Comparison of ENCODE assay signal across 8 mouse cellular contexts in the genomic region with DNA sequence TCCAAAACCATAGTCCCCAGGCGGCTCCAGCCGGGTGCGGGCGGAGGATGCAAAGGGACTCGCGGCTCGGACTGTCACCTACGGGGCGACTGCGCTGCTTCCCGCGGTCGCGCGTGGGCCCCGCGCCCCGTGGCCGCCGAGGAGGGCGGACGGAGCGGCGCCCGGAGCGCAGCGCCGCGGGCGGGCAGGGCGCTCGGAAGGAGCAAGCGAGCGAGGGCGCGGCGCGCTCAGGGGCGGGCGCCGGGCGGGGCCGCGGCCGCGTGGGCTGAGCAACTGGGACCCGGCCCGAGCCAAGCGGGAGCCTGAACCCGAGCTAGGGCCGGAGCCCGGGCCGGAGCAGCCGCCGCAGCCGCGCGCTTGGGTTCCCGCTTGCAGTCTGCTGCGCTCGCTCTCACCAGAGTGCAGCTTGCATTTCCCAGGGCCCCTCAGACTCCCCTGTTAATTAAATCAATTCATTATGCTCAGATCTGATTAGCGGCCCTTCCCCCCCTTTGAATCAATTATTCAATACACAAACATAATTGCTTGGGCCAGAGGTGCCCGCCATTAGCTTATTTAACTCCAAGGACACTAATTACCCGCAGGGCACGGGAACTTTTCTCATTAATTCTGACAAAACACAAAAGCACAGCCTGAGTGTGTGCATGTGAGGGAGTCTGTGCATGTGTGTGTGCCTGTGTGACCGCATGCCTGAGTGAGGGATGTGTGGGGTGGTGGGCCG. TPM values are rescaled to one million over a fixed set of nuclear protein-coding genes. Genes with fewer than 3 reads are reported as not detected.
DNase-seq lines count a peak whose midpoint lies in the region; ATAC-seq and TF ChIP-seq lines count a peak whose summit lies in the region.

A gene (minus strand): TSS at position 259 of the 721 bp plus-strand sequence.

- no peaks in the 10 kb centered on the region for H3K36me3 ChIP-seq in forebrain, postnatal 0 days (ENCODE audit: insufficient read depth)
- H3K36me3 ChIP-seq in hindbrain, postnatal 0 days (ENCODE audit: insufficient read depth, low read length): no peaks in the 10 kb centered on the region
- no peaks in the 10 kb centered on the region for H3K36me3 ChIP-seq in limb, embryonic 11.5 days (ENCODE audit: control insufficient read depth, insufficient read depth, low read length)
- no peaks in the 10 kb centered on the region for H3K36me3 ChIP-seq in midbrain, postnatal 0 days (ENCODE audit: insufficient read depth, low read length)

- peak within 1 kb of the TSS; percentile 47 for H3K27ac ChIP-seq in left cerebral cortex, adult 2 months
- H3K27ac ChIP-seq in brown adipose tissue, adult 24 weeks (replicated peaks; ENCODE audit: low read depth, low read length): peak within 1 kb of the TSS; percentile 80
- peak within 1 kb of the TSS; percentile 88 for H3K27ac ChIP-seq in forebrain, postnatal 0 days (ENCODE audit: low read depth, low read length)
- peak within 1 kb of the TSS; percentile 64; the same call in 1 of the 2 replicates for H3K27ac ChIP-seq in hindbrain, postnatal 0 days
- H3K27ac ChIP-seq in limb, embryonic 11.5 days (replicated peaks; ENCODE audit: low read depth, low read length): peak within 1 kb of the TSS; percentile 79
- peak within 1 kb of the TSS; percentile 80 for H3K27ac ChIP-seq in midbrain, postnatal 0 days (ENCODE audit: low read depth, low read length)

- WGBS in forebrain, postnatal 0 days: 1% methylated on average over 45 of the region's 67 CpGs
- WGBS in hindbrain, postnatal 0 days: under 1% methylated on average over 64 of the region's 67 CpGs
- WGBS in limb, embryonic 11.5 days: under 1% methylated on average over 54 of the region's 67 CpGs
- under 1% methylated on average over 63 of the region's 67 CpGs for WGBS in midbrain, postnatal 0 days

- no peaks in the 10 kb centered on the region for H3K27me3 ChIP-seq in forebrain, postnatal 0 days (ENCODE audit: insufficient read depth, low read length)
- no peaks in the 10 kb centered on the region; the same call in 1 of the 2 replicates for H3K27me3 ChIP-seq in hindbrain, postnatal 0 days (ENCODE audit: insufficient read depth, low read length)
- H3K27me3 ChIP-seq in limb, embryonic 11.5 days (ENCODE audit: control insufficient read depth, insufficient read depth, low read length): no peaks in the 10 kb centered on the region
- H3K27me3 ChIP-seq in midbrain, postnatal 0 days (ENCODE audit: insufficient read depth, low read length): 0 out of 2 replicates have a peak, but pooled peaks cover 6% of the 10 kb centered on the region

- H3K4me1 ChIP-seq in brown adipose tissue, adult 24 weeks (ENCODE audit: control insufficient read depth, insufficient read depth, insufficient read length, low read length): peaks cover 3% of the 10 kb centered on the region
- peaks cover 6% of the 10 kb centered on the region for H3K4me1 ChIP-seq in forebrain, postnatal 0 days (ENCODE audit: insufficient read depth)
- peaks cover 10% of the 10 kb centered on the region; the same call in 1 of the 2 replicates for H3K4me1 ChIP-seq in hindbrain, postnatal 0 days (ENCODE audit: insufficient read depth, low read length)
- peaks cover 17% of the 10 kb centered on the region for H3K4me1 ChIP-seq in limb, embryonic 11.5 days (ENCODE audit: control insufficient read depth, insufficient read depth, low read length)
- H3K4me1 ChIP-seq in midbrain, postnatal 0 days (ENCODE audit: insufficient read depth, low read length): peaks cover 13% of the 10 kb centered on the region; the same call in 1 of the 2 replicates

- peak within 1 kb of the TSS; percentile 88 for H3K4me2 ChIP-seq in forebrain, postnatal 0 days (ENCODE audit: low read depth)
- peak within 1 kb of the TSS; percentile 100 for H3K4me2 ChIP-seq in hindbrain, postnatal 0 days (ENCODE audit: low read depth, low read length)
- H3K4me2 ChIP-seq in limb, embryonic 11.5 days (ENCODE audit: low read depth, severe bottlenecking): peak within 1 kb of the TSS; percentile 99
- H3K4me2 ChIP-seq in midbrain, postnatal 0 days (ENCODE audit: low read depth, low read length, poor library complexity, severe bottlenecking): peak within 1 kb of the TSS; percentile 98

- peak within 1 kb of the TSS; percentile 58 for H3K4me3 ChIP-seq in left cerebral cortex, adult 2 months
- H3K4me3 ChIP-seq in brown adipose tissue, adult 24 weeks (ENCODE audit: insufficient read depth, low read depth, low read length): peak within 1 kb of the TSS; percentile 81
- peak within 1 kb of the TSS; percentile 64 for H3K4me3 ChIP-seq in forebrain, postnatal 0 days (ENCODE audit: low read depth, low read length)
- H3K4me3 ChIP-seq in hindbrain, postnatal 0 days (ENCODE audit: low read length): peak within 1 kb of the TSS; percentile 69
- peak within 1 kb of the TSS; percentile 58 for H3K4me3 ChIP-seq in limb, embryonic 11.5 days (ENCODE audit: low read depth, low read length)
- H3K4me3 ChIP-seq in midbrain, postnatal 0 days (ENCODE audit: low read depth, low read length): peak within 1 kb of the TSS; percentile 70

- H3K9me3 ChIP-seq in forebrain, postnatal 0 days (ENCODE audit: low read length): no peaks in the 10 kb centered on the region
- no peaks in the 10 kb centered on the region for H3K9me3 ChIP-seq in hindbrain, postnatal 0 days (ENCODE audit: low read length)
- no peaks in the 10 kb centered on the region for H3K9me3 ChIP-seq in limb, embryonic 11.5 days (ENCODE audit: control insufficient read depth, low read length)
- no peaks in the 10 kb centered on the region for H3K9me3 ChIP-seq in midbrain, postnatal 0 days (ENCODE audit: low read length)

- intact Hi-C loops in left cerebral cortex, adult 2 months (cut with DNase I): no loop called here

- no peak for TF ChIP-seq CTCF in left cerebral cortex, adult 2 months (IDR thresholded peaks at IDR 0.05)
- TF ChIP-seq CTCF in forebrain, postnatal 0 days (IDR thresholded peaks at IDR 0.05; ENCODE audit: low read depth): no peak
- TF ChIP-seq CTCF in hindbrain, postnatal 0 days (IDR thresholded peaks at IDR 0.05; ENCODE audit: low read depth): no peak
- no peak for TF ChIP-seq CTCF in midbrain, postnatal 0 days (IDR thresholded peaks at IDR 0.05)

- ATAC-seq in forebrain, postnatal 0 days: peak; percentile 46
- ATAC-seq in hindbrain, postnatal 0 days: peak; percentile 43
- ATAC-seq in limb, embryonic 11.5 days (ENCODE audit: insufficient number of reproducible peaks, low FRiP score, low TSS enrichment, low read depth): 0 out of 2 replicates have a peak, but pooled peaks have one; percentile 46
- peak; percentile 57 for ATAC-seq in midbrain, postnatal 0 days (ENCODE audit: low FRiP score)

- peak within 1 kb of the TSS; percentile 78 for H3K9ac ChIP-seq in forebrain, postnatal 0 days
- peak within 1 kb of the TSS; percentile 73 for H3K9ac ChIP-seq in hindbrain, postnatal 0 days (replicated peaks; ENCODE audit: low read length)
- H3K9ac ChIP-seq in limb, embryonic 11.5 days (ENCODE audit: low read length): peak within 1 kb of the TSS; percentile 87
- peak within 1 kb of the TSS; percentile 91 for H3K9ac ChIP-seq in midbrain, postnatal 0 days (replicated peaks; ENCODE audit: low read length, poor library complexity, severe bottlenecking)

- peak; percentile 38 to 39 for DNase-seq in left cerebral cortex, adult 2 months (ENCODE audit: extremely low spot score in 1 of 2, low spot score in 2 of 2)
- no peak for DNase-seq in left cerebral cortex, adult 11 months (ENCODE audit: low spot score)
- peak; percentile 41 for DNase-seq in forebrain, postnatal 0 days
- peak; percentile 49 for DNase-seq in hindbrain, postnatal 0 days (ENCODE audit: low spot score)
- DNase-seq in limb, embryonic 11.5 days (ENCODE audit: low spot score): peak; percentile 64
- peak; percentile 34 for DNase-seq in midbrain, postnatal 0 days (ENCODE audit: low spot score)
- DNase-seq in thymus, postnatal 0 days (ENCODE audit: low spot score): no peak

RNA-seq across cellular contexts. Expression of the gene that starts here (rescaled TPM):
- 10 to 100 TPM; 13.7 to 15.4 TPM for total RNA-seq in left cerebral cortex, adult 2 months (2021)
- 18.5 and 30.3 TPM in 2 replicates for polyA plus RNA-seq in brown adipose tissue, adult 24 weeks (2012; ENCODE audit: insufficient read depth, insufficient read length, missing spikeins)
- total RNA-seq in forebrain, postnatal 0 days (2014; rRNA removed): 59.4 and 75.5 TPM in 2 replicates
- polyA plus RNA-seq in forebrain, postnatal 0 days (2015; fragmentation: Nextera tagmentation; extraction: Ambion mirVana): 84.0 and 86.5 TPM in 2 replicates
- 53.0 and 83.8 TPM in 2 replicates for total RNA-seq in hindbrain, postnatal 0 days (2014; rRNA removed)
- polyA plus RNA-seq in hindbrain, postnatal 0 days (2015; fragmentation: Nextera tagmentation; extraction: Ambion mirVana): 45.5 and 48.4 TPM in 2 replicates
- polyA plus RNA-seq in limb, embryonic 11.5 days (2014; fragmentation: Nextera tagmentation; extraction: Ambion mirVana): 31.9 and 34.8 TPM in 2 replicates
- total RNA-seq in midbrain, postnatal 0 days (2014; rRNA removed): 109 and 117 TPM in 2 replicates
- 109 and 121 TPM in 2 replicates for polyA plus RNA-seq in midbrain, postnatal 0 days (2015; fragmentation: Nextera tagmentation; extraction: Ambion mirVana)
- 2.5 and 2.6 TPM in 2 replicates for polyA plus RNA-seq in thymus, postnatal 0 days (2015; fragmentation: Nextera tagmentation; extraction: Ambion mirVana)

Comparison
In these comparisons a context has a peak if more than half of its experiments do, and no peak if none do; other contexts are left out.
1. DNase-seq: peak in left cerebral cortex, adult 2 months (2 of 2), forebrain, postnatal 0 days (single experiment), hindbrain, postnatal 0 days (single experiment), limb, embryonic 11.5 days (single experiment) and midbrain, postnatal 0 days (single experiment); none in left cerebral cortex, adult 11 months (single experiment) and thymus, postnatal 0 days (single experiment).
2. Peak in every context shown above with its lines, with median percentiles within 50 percentile points of each other: H3K27ac ChIP-seq, H3K4me3 ChIP-seq, ATAC-seq, H3K4me2 ChIP-seq and H3K9ac ChIP-seq.